Mouse (Mus musculus): ENCODE measurements around the gene Irf2bpl.

DNA sequence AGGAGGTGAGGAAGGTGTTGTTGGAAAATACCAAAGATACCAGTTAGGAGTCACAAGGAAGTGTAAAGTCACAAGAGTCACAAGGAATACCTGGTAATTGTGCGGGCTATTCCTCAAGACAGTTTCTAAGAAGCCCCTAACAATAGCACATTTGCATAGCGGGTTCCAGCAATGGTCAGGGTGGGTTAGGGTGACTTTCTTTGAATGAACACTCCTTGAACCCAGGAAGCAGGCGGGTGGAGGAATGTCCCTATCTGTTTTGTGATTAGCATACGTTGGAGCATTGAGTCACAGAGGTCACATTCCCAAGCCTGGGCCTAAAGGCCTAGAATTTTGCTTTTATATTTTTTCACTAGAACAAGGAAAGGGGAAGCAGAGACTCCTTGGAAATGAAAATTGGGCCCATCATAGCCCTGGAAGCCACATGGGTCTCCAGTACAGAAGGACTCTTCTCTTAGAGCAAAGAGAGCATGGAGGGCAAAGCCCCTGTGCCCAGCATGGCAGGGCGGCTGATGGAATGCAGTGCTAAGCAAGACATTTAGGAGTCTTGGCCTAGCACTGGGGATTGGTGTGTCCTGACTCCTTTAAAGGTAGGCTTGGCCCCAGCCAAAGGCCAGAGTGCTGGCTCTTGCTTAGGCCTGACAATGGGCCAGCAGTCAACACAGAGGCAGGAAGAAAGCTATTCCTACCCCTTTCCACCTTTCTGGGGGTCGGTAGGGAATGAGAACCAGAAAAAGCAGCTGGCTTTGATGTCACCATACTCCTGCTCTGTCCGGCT lies 32.4 kb upstream of the Irf2bpl start:
- no peak for TF ChIP-seq USF1 (IDR thresholded peaks at IDR 0.05; ENCODE audit: low read depth, low read length)
- TF ChIP-seq IRF4 (IDR thresholded peaks at IDR 0.05; ENCODE audit: low read depth, low read length), result no peak
- TF ChIP-seq EP300 (IDR thresholded peaks at IDR 0.05; ENCODE audit: low read length), result no peak
- no peak for TF ChIP-seq TBP (conservative IDR thresholded peaks at IDR 0.05; ENCODE audit: low read depth, low read length)
- TF ChIP-seq MEF2A (IDR thresholded peaks at IDR 0.05; ENCODE audit: borderline replicate concordance, low read depth, low read length), result no peak
- TF ChIP-seq BHLHE40 (IDR thresholded peaks at IDR 0.05; ENCODE audit: low read depth, low read length), result no peak

Measured in CH12.LX (cell line).